28 mouse cellular contexts compared by ENCODE assay signal in genomic region chr2:120960261-120960660, GRCm38 (mm10).
"Had no signal": no experiment of that assay in that cellular context is flagged by ENCODE, and none has a peak within 500 bp of the region (broad histone marks: within the 10 kb centered on the region; RNA-seq: fewer than 3 reads in every experiment).

No protein-coding gene starts in this region.

- H3K4me2 ChIP-seq: limb, embryonic 12.5 days; limb, embryonic 13.5 days; limb, embryonic 15.5 days; liver, embryonic 11.5 days; liver, embryonic 12.5 days; liver, embryonic 13.5 days; liver, embryonic 15.5 days; lung, embryonic 14.5 days; midbrain, embryonic 11.5 days; midbrain, embryonic 12.5 days; midbrain, embryonic 13.5 days; midbrain, embryonic 15.5 days had no signal

- H3K4me1 ChIP-seq: limb, embryonic 10.5 days; limb, embryonic 12.5 days; limb, embryonic 13.5 days; limb, embryonic 15.5 days; liver, embryonic 12.5 days; liver, embryonic 13.5 days; liver, embryonic 15.5 days; midbrain, embryonic 10.5 days; midbrain, embryonic 12.5 days; midbrain, embryonic 13.5 days; midbrain, embryonic 15.5 days had no signal

- H3K9ac ChIP-seq: limb, embryonic 12.5 days; limb, embryonic 13.5 days; limb, embryonic 15.5 days; liver, embryonic 12.5 days; liver, embryonic 13.5 days; liver, embryonic 14.5 days; liver, embryonic 15.5 days; liver, postnatal 0 days; lung, embryonic 14.5 days; midbrain, embryonic 12.5 days; midbrain, embryonic 13.5 days; midbrain, embryonic 15.5 days had no signal

- ATAC-seq: liver, embryonic 12.5 days; liver, postnatal 0 days; midbrain, embryonic 13.5 days; midbrain, embryonic 15.5 days; midbrain, embryonic 16.5 days had no signal

- H3K27ac ChIP-seq: left cerebral cortex, adult 2 months; limb, embryonic 10.5 days; limb, embryonic 12.5 days; limb, embryonic 13.5 days; limb, embryonic 15.5 days; liver, embryonic 12.5 days; liver, embryonic 13.5 days; liver, embryonic 14.5 days; liver, embryonic 15.5 days; macrophage; midbrain, embryonic 10.5 days; midbrain, embryonic 12.5 days; midbrain, embryonic 13.5 days; midbrain, embryonic 15.5 days had no signal

- H3K9me3 ChIP-seq: limb, embryonic 10.5 days; limb, embryonic 12.5 days; limb, embryonic 13.5 days; limb, embryonic 15.5 days; liver, embryonic 12.5 days; liver, embryonic 13.5 days; liver, embryonic 15.5 days; megakaryocyte, embryonic 14.5 days; midbrain, embryonic 10.5 days; midbrain, embryonic 12.5 days; midbrain, embryonic 13.5 days; midbrain, embryonic 15.5 days had no signal

- H3K27me3 ChIP-seq: limb, embryonic 12.5 days; limb, embryonic 13.5 days; limb, embryonic 15.5 days; liver, embryonic 12.5 days; liver, embryonic 13.5 days; liver, embryonic 15.5 days; megakaryocyte, embryonic 14.5 days; midbrain, embryonic 12.5 days; midbrain, embryonic 13.5 days; midbrain, embryonic 15.5 days had no signal

- H3K4me3 ChIP-seq: left cerebral cortex, adult 2 months; limb, embryonic 10.5 days; limb, embryonic 12.5 days; limb, embryonic 13.5 days; limb, embryonic 15.5 days; liver, embryonic 12.5 days; liver, embryonic 13.5 days; liver, embryonic 15.5 days; megakaryocyte, embryonic 14.5 days; midbrain, embryonic 10.5 days; midbrain, embryonic 12.5 days; midbrain, embryonic 13.5 days; midbrain, embryonic 15.5 days; myocyte had no signal

- DNase-seq: layer of hippocampus, postnatal 36 days; left cerebral cortex, postnatal 4 days; liver; liver, embryonic 13.5 days; liver, postnatal 0 days; lung, adult 2 months; lung, embryonic 14.5 days; lung, postnatal 10 days; lung, postnatal 4 days; midbrain, embryonic 14.5 days had no signal
